Mouse (Mus musculus): ENCODE data around the gene Apbb1. TPM values are rescaled to one million over a fixed set of nuclear protein-coding genes. Genes with fewer than 3 reads are reported as not detected.

Gene Apbb1
- polyA plus RNA-seq, 1 experiment from 2014 or later, result 2.3 TPM

GRCm38 (mm10) chr7:105570756-105571155 lies 10.7 kb downstream of the Apbb1 start:
- Histone ChIP-seq H3K4me3 (replicated peaks) (no peak overlapping the region), H3K9me3 (replicated peaks) (no peaks in the 10 kb centered on the region), H3K4me2 (no peak overlapping the region), H3K27me3 (no peaks in the 10 kb centered on the region), H3K9ac (no peak overlapping the region), H3K4me1 (replicated peaks) (no peaks in the 10 kb centered on the region), H3K36me3 (replicated peaks) (no peaks in the 10 kb centered on the region), H3K27ac (replicated peaks) (no peak overlapping the region)
- ATAC-seq (ENCODE audit: insufficient read depth), result no peak
- 52% methylated on average over 4 of the region's 4 CpGs for WGBS (ENCODE audit: insufficient replicate concordance)

GRCm38 (mm10) chr7:105569512-105570496 lies 11.6 kb downstream of the Apbb1 start:
- no peak overlapping the region for H3K4me3 ChIP-seq (replicated peaks)
- no peaks in the 10 kb centered on the region for H3K36me3 ChIP-seq (replicated peaks)
- no peak overlapping the region for H3K27ac ChIP-seq (replicated peaks)
- H3K27me3 ChIP-seq, result no peaks in the 10 kb centered on the region
- H3K4me1 ChIP-seq (replicated peaks), result no peaks in the 10 kb centered on the region
- 57% methylated on average over 12 of the region's 12 CpGs for WGBS (ENCODE audit: insufficient replicate concordance)
- H3K9ac ChIP-seq, result no peak overlapping the region
- no peak for ATAC-seq (ENCODE audit: insufficient read depth)
- H3K4me2 ChIP-seq, result no peak overlapping the region
- no peaks in the 10 kb centered on the region for H3K9me3 ChIP-seq (replicated peaks)

GRCm38 (mm10) chr7:105568988-105569471 lies 12.4 kb downstream of the Apbb1 start:
- Histone ChIP-seq H3K27ac (replicated peaks) (no peak overlapping the region), H3K36me3 (replicated peaks) (no peaks in the 10 kb centered on the region)
- ATAC-seq (ENCODE audit: insufficient read depth), result no peak

GRCm38 (mm10) chr7:105568583-105568982 lies 12.9 kb downstream of the Apbb1 start:
- no peaks in the 10 kb centered on the region for H3K9me3 ChIP-seq (replicated peaks)
- ATAC-seq (ENCODE audit: insufficient read depth), result 0 out of 2 replicates have a peak, but pooled peaks have one; percentile 8
- 39% methylated on average over 7 of the region's 7 CpGs for WGBS (ENCODE audit: insufficient replicate concordance)

More at GRCm38 (mm10) chr7:105568988-105569471, 12.4 kb downstream of the Apbb1 start:
- Histone ChIP-seq H3K27me3 (no peaks in the 10 kb centered on the region), H3K4me1 (replicated peaks) (no peaks in the 10 kb centered on the region), H3K9me3 (replicated peaks) (no peaks in the 10 kb centered on the region), H3K9ac (no peak overlapping the region), H3K4me3 (replicated peaks) (no peak overlapping the region), H3K4me2 (no peak overlapping the region)
- 40% methylated on average over 6 of the region's 6 CpGs for WGBS (ENCODE audit: insufficient replicate concordance)

GRCm38 (mm10) chr7:105565071-105565836 lies 16.2 kb downstream of the Apbb1 start:
- Histone ChIP-seq H3K4me2 (no peak overlapping the region), H3K4me3 (replicated peaks) (no peak overlapping the region), H3K27me3 (no peaks in the 10 kb centered on the region; the same call in 1 of the 2 replicates), H3K36me3 (replicated peaks) (no peaks in the 10 kb centered on the region), H3K9me3 (replicated peaks) (no peaks in the 10 kb centered on the region), H3K4me1 (replicated peaks) (no peaks in the 10 kb centered on the region), H3K27ac (replicated peaks) (no peak overlapping the region), H3K9ac (no peak overlapping the region)
- 63% methylated on average over 17 of the region's 17 CpGs for WGBS (ENCODE audit: insufficient replicate concordance)
- no peak for ATAC-seq (ENCODE audit: insufficient read depth)

More at GRCm38 (mm10) chr7:105568583-105568982, 12.9 kb downstream of the Apbb1 start:
- Histone ChIP-seq H3K4me3 (replicated peaks) (no peak overlapping the region), H3K27ac (replicated peaks) (no peak overlapping the region), H3K4me1 (replicated peaks) (no peaks in the 10 kb centered on the region), H3K27me3 (no peaks in the 10 kb centered on the region; the same call in 1 of the 2 replicates), H3K9ac (no peak overlapping the region), H3K4me2 (no peak overlapping the region), H3K36me3 (replicated peaks) (no peaks in the 10 kb centered on the region)

GRCm38 (mm10) chr7:105563367-105563766 lies 18.1 kb downstream of the Apbb1 start:
- WGBS (ENCODE audit: insufficient replicate concordance), result 51% methylated on average over 3 of the region's 3 CpGs
- Histone ChIP-seq H3K27me3 (no peaks in the 10 kb centered on the region; the same call in 1 of the 2 replicates), H3K9me3 (replicated peaks) (no peaks in the 10 kb centered on the region), H3K4me1 (replicated peaks) (no peaks in the 10 kb centered on the region), H3K9ac (no peak overlapping the region), H3K4me2 (no peak overlapping the region), H3K4me3 (replicated peaks) (no peak overlapping the region), H3K36me3 (replicated peaks) (no peaks in the 10 kb centered on the region), H3K27ac (replicated peaks) (no peak overlapping the region)
- ATAC-seq (ENCODE audit: insufficient read depth), result no peak

- Histone ChIP-seq H3K27ac (replicated peaks) (no peak overlapping the region), H3K9me3 (replicated peaks) (no peaks in the 10 kb centered on the region), H3K27me3 (no peaks in the 10 kb centered on the region; the same call in 1 of the 2 replicates), H3K36me3 (replicated peaks) (peaks cover 10% of the 10 kb centered on the region), H3K4me2 (no peak overlapping the region), H3K9ac (no peak overlapping the region), H3K4me3 (replicated peaks) (no peak overlapping the region), H3K4me1 (replicated peaks) (no peaks in the 10 kb centered on the region)
- ATAC-seq (ENCODE audit: insufficient read depth), result no peak
- 43% methylated on average over 3 of the region's 3 CpGs for WGBS (ENCODE audit: insufficient replicate concordance)
Measured at GRCm38 (mm10) chr7:105562317-105562716, 19.1 kb downstream of the Apbb1 start.

- ATAC-seq (ENCODE audit: insufficient read depth), result no peak
- 74% methylated on average over 9 of the region's 9 CpGs for WGBS (ENCODE audit: insufficient replicate concordance)
- H3K36me3 ChIP-seq (replicated peaks), result peaks cover 22% of the 10 kb centered on the region
Measured at GRCm38 (mm10) chr7:105559016-105559415, 22.4 kb downstream of the Apbb1 start.

GRCm38 (mm10) chr7:105557671-105558070 lies 23.8 kb downstream of the Apbb1 start:
- Histone ChIP-seq H3K36me3 (replicated peaks) (peaks cover 22% of the 10 kb centered on the region), H3K27me3 (no peaks in the 10 kb centered on the region), H3K27ac (replicated peaks) (no peak overlapping the region), H3K4me2 (no peak overlapping the region), H3K4me1 (replicated peaks) (peaks cover 27% of the 10 kb centered on the region), H3K9me3 (replicated peaks) (no peaks in the 10 kb centered on the region), H3K9ac (no peak overlapping the region), H3K4me3 (replicated peaks) (no peak overlapping the region)
- 82% methylated on average over 11 of the region's 11 CpGs for WGBS (ENCODE audit: insufficient replicate concordance)
- ATAC-seq (ENCODE audit: insufficient read depth), result no peak

More at GRCm38 (mm10) chr7:105559016-105559415, 22.4 kb downstream of the Apbb1 start:
- Histone ChIP-seq H3K4me1 (replicated peaks) (peaks cover 21% of the 10 kb centered on the region), H3K9me3 (replicated peaks) (no peaks in the 10 kb centered on the region), H3K27me3 (no peaks in the 10 kb centered on the region; the same call in 1 of the 2 replicates), H3K27ac (replicated peaks) (no peak overlapping the region), H3K9ac (no peak overlapping the region), H3K4me2 (no peak overlapping the region), H3K4me3 (replicated peaks) (no peak overlapping the region)

- H3K27ac ChIP-seq (replicated peaks), result no peak overlapping the region
- no peaks in the 10 kb centered on the region for H3K27me3 ChIP-seq
- 77% methylated on average over 8 of the region's 8 CpGs for WGBS (ENCODE audit: insufficient replicate concordance)
- H3K4me2 ChIP-seq, result 0 out of 2 replicates have a peak overlapping the region, but pooled peaks have one; percentile 89
- H3K4me1 ChIP-seq (replicated peaks), result peaks cover 27% of the 10 kb centered on the region
- no peak overlapping the region for H3K4me3 ChIP-seq (replicated peaks)
- H3K36me3 ChIP-seq (replicated peaks), result peaks cover 22% of the 10 kb centered on the region
- no peaks in the 10 kb centered on the region for H3K9me3 ChIP-seq (replicated peaks)
- H3K9ac ChIP-seq, result no peak overlapping the region
- ATAC-seq (ENCODE audit: insufficient read depth), result no peak
Measured at GRCm38 (mm10) chr7:105556406-105556805, 25.0 kb downstream of the Apbb1 start.
